Mouse (Mus musculus): ENCODE measurements around the gene Slc19a3. TPM values are rescaled to one million over a fixed set of nuclear protein-coding genes. Genes with fewer than 3 reads are reported as not detected.

The Slc19a3 gene
- total RNA-seq, 2 experiments from 2014 or later, result 2.3 TPM

Other genes starting within 250 kb of the Slc19a3 start
- 10 to 100 TPM; 75.6 to 80.8 TPM for gene Agfg1, start 199.0 kb downstream of the Slc19a3 start, total RNA-seq (2021)
- gene A030005L19Rik, start 125.1 kb downstream of the Slc19a3 start, total RNA-seq (2021), result under 1 TPM; 0.47 to 0.63 TPM
- not detected for gene A030014E15Rik, start 113.5 kb downstream of the Slc19a3 start, total RNA-seq (2021)
- not detected for gene Gm6217, start 107.0 kb downstream of the Slc19a3 start, total RNA-seq (2021)
- not detected for gene A030003K21Rik, start 95.1 kb downstream of the Slc19a3 start, total RNA-seq (2021)
- gene Gm7544, start 82.4 kb downstream of the Slc19a3 start, total RNA-seq (2021), result not detected
- not detected for gene Gm47955, start 78.2 kb downstream of the Slc19a3 start, total RNA-seq (2021)
- not detected for gene Gm47959, start 37.9 kb downstream of the Slc19a3 start, total RNA-seq (2021)
- not detected for gene Krtap28-10, start 4.0 kb upstream of the Slc19a3 start, total RNA-seq (2021)
- not detected for gene Gm47969, start 6.5 kb upstream of the Slc19a3 start, total RNA-seq (2021)
- gene A030005K14Rik, start 20.9 kb upstream of the Slc19a3 start, total RNA-seq (2021), result not detected
- not detected for gene Krtap28-13, start 22.5 kb upstream of the Slc19a3 start, total RNA-seq (2021)
- gene Ccl20, start 78.3 kb upstream of the Slc19a3 start, total RNA-seq (2021), result not detected
- under 1 TPM; 0.42 to 0.52 TPM for gene Daw1, start 121.3 kb upstream of the Slc19a3 start, total RNA-seq (2021)